Mouse (Mus musculus): ENCODE measurements around the gene Tmigd3. TPM values are rescaled to one million over a fixed set of nuclear protein-coding genes. Genes with fewer than 3 reads are reported as not detected.

Tmigd3 gene
- total RNA-seq, 2 experiments from 2014 or later = 0.51 TPM; not detected in 1

DNA sequence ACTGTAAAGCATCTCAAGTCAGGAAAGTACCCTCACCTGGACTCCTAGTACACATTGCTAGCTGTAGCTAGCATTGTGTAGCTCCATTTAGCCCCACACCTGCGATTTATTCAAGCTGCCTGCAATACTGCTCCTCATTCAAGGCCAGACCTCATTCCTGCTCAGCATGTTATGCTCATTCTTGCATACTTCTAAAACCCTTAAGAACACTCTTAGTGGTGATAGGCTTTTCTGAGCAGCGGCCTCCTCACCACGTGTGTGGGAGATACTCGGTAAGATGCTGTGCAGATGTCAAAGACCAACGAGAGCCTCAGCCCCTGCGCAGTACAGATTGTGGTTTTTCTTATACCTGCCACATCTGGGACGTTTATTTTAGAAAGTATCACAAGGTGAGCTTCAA lies 59.1 kb downstream of the Tmigd3 start:
- no peak for DNase-seq (ENCODE audit: low spot score in 2 of 2)

DNA sequence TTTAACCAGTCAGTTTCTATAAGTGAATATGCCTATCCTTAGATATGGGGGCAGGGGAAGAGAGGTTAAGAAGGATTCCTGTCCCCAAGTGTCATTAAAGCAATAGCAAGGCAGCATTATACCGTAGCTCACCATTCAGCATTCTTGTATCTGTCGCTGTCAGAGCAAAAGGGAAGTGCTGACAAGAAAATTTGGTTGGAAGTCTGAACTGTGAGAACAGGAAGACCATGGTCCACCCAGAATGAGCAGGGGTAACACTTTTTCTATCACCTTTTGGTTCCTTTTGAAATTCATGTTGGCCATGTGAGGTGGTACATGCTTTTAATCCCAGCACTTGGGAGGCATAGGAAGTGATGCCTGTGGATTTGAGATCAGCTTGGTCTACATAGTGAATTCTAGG lies 60.4 kb downstream of the Tmigd3 start:
- no peak for DNase-seq (ENCODE audit: low spot score in 2 of 2)

DNA sequence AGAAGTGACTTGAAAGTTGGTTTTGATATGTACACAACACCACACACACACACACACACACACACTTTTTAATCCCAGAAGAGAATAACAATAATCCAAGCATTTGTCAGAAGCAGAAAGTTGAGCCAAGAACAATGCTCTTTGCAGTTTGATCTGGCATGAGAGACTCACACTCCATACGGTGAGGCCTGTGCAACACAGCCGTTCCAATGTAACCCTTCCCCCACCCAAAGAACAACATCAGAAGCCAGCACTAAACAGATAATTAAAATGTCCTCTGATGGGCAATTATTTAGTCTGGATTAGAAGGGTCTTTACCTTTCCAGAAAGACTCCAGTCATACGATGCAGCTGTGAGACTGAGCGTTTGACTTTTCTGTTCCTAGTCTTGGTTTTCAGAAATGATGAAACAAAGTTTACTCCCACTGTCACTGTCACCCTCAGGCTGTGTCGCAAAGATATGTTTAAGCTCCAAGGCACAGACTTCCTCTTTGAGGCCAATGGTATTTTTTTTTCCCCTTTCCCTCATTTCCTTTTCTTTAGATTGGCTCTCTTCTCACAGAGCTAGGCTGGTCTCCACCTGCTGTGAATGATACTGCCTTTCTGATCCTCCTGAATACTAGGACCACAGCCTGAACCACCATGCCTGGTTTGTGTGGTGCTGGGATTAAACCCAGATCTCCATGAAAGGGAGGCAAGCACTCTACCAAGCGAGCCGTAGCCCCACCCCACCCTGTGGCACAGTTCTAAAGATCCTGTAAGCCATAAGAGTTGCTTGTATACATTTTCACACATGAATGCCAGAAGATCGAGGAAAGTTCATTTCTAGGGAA lies 61.8 kb downstream of the Tmigd3 start, which contains the start of gene I830077J02Rik:
Gene I830077J02Rik, minus strand, starts transcription at position 425 of the 832 bp plus-strand sequence.
- DNase-seq (ENCODE audit: low spot score in 2 of 2) = no peak

DNA sequence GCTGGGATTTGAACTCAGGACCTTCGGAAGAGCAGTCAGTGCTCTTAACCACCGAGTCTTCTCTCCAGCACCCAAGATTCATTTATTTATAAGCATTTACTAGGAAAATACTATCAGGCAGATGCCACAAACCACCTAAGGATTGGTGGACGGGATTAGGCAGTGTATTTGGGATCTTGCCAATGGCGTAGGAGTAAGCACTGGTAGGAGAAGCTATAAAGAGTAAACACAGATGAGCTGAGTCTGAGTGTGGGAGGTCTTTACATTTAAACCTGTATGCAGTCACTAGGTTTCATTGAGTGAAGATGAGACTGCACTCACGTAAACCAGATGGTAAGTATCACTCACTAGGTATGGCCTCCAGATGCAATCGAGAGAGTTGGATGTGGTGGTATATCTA lies 63.2 kb downstream of the Tmigd3 start:
- DNase-seq (ENCODE audit: low spot score in 2 of 2) = no peak

DNA sequence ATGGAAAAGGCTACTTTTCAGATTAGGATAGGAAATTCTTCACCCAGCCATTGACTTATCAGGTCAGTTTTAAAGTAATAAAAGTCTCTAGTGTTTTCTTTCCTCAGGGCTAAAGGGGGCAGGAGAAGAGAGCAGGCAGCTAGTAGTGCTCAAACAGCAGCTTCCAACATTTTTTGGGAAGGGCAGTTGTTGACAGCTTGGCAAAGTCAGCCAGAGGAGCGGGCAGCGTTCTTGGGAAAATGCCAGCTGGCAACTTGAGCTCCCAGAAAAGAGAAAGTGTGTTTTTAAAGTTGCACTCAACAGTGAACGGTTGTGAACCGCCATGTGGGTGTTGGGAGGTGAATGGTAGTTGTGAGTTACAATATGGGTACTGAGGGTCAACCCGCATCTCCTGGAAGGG lies 64.3 kb downstream of the Tmigd3 start:
- DNase-seq (ENCODE audit: low spot score in 2 of 2) = no peak

DNA sequence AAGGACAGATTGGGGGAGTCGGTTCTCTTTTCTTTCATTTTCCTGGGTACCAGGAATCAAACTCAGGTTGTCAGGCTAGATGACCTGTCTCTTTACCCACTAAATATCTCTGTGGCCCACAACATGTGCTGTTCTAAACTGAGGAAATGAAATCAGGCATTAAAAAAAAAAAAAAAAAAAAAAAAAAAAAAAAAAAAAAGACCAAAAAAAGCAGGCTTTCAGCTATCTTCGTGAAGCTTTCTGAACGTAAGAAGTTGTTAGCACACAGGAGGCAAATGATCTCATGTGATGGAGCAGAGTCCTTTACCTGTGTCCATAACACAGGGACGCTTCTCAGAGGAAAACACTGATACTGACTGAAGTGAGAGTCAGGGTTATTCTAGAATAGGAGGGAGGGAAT lies 65.4 kb downstream of the Tmigd3 start:
- no peak for DNase-seq (ENCODE audit: low spot score in 2 of 2)

DNA sequence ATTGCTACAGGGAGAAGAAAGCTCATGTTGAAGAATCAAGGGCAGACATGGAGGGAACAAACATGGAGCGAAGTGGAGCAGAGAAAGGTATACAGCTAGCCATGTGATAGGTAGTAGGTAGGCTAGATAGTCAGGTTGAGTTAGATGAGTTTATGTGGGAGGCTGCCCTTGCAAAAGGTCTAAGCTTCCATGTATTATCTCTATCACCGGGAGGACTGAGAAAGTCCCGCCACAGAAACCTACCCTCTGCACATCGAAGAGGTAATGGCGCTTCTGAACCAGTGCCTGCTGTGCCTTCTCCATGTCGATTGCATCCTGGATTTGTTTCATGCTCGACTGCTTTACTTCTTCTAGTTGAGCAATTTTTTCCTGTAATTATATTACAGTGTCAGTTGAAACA lies 80.6 kb downstream of the Tmigd3 start:
- DNase-seq (ENCODE audit: low spot score in 2 of 2) = no peak

DNA sequence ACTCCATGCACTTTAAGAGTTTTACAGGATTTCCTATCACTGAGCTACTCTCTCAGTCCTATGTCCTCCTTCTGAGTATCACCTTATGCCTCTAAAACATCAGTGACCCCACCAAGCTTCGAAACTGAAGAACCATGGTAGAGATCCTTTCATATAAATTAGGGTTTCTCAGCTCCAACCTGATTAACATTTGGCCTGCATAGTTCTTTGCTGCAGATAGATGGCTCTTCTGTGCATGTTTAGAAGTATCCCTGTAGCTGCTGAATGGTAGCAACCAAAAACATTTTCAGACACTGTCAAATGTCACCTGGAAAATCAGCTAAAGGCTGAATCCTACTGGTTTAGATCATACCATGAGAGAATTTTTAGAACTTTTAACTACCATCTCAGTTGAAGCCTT lies 86.5 kb downstream of the Tmigd3 start:
- DNase-seq (ENCODE audit: low spot score in 2 of 2) = no peak

DNA sequence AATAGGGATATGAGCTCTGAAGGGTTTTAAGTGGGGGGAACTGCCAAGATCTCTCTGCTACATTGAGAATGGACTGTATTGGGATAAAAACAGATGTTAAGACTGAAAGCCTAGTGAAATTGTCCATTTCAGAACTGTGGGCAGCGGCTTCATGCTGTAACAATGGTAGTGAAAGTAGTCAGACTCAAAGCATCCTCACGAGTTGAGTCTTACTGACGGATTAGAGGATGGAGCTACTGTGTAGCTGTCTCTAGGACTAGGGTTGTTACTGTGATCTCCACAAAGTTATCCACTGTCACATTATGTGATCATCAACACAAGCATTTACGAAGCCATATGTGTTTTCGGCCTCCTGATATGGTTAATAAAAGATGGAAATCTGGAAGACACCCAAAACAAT lies 87.5 kb downstream of the Tmigd3 start:
- DNase-seq (ENCODE audit: low spot score in 2 of 2) = no peak

DNA sequence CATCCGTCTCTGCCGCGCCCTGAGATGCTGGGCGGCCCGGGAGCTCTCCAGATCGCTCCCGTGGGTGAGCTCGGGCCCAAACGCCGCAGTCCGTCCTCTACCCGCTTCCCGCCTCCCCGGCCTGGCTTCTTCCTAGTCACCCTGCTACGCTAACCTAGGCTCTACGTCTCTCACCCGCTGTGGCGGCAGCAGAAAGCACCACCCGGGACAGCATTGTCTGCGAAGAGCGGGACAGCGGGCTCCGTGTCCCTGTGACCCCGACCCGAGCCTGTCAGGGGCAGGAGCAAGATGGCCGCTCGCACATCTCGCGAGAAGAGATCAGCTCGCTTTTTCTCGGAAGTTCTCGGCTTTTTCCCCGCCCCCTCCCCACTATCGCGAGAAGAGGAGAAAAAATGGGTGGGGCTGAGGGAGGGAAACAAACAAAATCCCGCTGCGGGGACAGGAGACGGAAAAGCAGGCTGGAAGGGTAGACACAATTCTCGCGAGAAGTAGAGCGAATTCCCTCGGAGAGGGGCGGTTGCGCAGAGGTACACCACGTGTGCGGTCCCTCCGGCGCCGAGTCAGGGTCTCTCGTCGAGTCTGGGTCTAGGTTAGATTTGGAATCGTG lies 88.4 kb downstream of the Tmigd3 start, which contains the start of gene Wdr77:
Gene Wdr77, plus strand, starts transcription at position 396 of the 607 bp plus-strand sequence.
- DNase-seq (ENCODE audit: low spot score in 2 of 2) = peak; percentile 92 to 97

DNA sequence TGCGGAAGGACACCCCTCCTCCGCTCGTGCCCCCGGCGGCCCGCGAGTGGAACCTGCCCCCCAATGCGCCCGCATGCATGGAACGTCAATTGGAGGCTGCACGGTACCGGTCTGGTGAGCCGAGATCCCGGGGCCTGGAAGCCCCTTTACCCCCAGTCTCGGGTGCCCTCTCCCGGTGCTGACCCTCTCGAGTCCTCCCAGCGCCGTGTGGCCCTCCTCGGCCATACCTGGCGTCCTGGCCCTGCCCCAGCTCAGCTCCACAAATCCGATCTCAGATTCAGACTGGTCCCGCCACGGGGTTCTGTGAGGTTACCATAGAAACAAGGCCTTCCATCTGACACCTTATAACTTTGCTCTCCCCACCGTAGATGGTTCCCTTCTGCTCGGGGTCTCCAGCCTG lies 88.9 kb downstream of the Tmigd3 start:
- no peak for DNase-seq (ENCODE audit: low spot score in 2 of 2)

DNA sequence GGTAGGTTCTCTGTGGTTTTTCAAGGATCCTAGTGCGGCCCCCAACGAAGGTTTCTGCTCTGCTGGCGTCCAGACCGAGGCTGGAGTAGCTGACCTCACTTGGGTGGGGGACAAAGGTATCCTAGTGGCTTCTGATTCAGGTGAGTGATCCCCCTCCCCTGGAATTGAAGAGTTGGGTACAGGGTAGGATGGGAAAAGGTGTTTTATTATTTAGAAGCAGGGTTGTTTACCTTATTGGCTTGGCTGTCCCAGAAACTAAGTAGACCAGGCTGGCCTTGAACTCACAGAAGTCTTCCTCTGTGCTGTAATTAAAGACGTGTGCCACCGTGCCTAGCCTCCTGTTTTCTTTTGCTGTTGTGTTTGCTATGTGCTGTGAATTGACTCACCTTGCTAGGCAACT lies 89.3 kb downstream of the Tmigd3 start, which contains the start of gene Atp5f1:
Gene Atp5f1, minus strand, starts transcription at position 101 of the 400 bp plus-strand sequence.
- DNase-seq (ENCODE audit: low spot score in 2 of 2) = no peak

DNA sequence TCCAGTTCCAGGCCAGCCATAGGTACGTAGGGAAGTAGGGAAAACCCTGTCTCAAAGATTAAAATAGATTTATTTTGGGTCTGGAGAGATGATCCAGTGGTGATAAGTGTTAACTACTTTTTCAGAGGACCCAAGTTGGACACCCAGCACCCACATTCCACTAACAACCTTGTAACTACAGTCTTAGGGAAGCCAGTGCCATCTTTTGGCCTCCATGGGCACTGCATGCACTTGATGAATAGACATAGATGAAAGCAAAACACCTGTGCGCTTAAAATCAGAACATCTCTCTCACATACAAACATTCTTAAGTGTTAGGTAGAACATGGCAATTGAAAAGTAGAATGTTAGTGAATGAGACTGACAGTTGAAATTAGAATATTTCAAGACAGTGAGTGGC lies 90.0 kb downstream of the Tmigd3 start:
- no peak for DNase-seq (ENCODE audit: low spot score in 2 of 2)

DNA sequence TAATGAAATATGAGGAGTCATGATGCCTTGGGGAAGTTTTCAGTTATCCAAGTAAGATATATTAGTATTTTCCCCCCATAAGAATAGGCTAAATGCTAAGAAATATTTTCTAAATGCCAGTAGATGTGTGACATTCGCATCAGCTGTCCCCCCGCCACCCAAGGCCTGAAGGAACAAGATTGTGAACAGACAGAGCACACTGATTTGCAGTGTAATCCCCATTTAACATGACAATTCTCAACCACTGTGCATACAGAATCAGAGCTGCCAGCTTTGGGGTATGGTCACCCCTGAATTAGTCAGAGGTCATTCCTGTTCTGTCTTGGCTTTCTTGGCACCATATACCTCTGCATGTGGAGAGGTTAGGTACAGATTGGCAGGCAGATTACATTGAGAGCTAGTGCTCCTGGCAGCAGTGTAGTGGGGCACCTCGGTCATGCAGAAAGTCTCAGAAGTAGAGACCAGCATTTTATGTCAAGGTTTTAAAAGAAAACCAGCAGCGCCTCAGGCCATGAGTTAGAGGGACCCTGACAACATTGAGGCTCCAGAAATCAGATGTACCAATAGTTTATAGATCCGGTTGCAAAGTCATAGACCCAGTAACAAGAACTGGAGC lies 101.2 kb downstream of the Tmigd3 start:
- DNase-seq (ENCODE audit: low spot score in 2 of 2) = no peak

DNA sequence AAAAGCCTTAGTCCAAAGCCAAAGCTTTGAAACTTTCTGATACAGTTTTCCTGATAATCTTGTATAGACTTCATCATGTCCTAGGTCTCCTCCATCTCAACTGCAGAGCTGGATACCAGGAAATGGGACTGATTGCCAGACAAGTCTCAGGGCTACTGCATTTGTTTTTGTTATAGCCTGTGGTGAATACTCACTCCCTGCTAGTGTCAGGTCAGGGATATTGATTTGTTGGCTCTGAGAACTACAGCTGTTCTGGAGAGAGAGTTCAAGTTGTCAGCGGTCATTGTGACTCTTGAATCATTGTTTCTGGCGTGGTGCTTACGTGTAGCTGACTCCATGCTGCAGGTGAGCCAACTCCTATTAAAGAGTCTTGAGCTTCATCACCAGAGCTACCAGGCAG lies 102.7 kb downstream of the Tmigd3 start, which contains the start of gene Ovgp1:
Gene Ovgp1, plus strand, starts transcription at position 301 of the 400 bp plus-strand sequence.
- no peak for DNase-seq (ENCODE audit: low spot score in 2 of 2)

Other genes with a start within 250 kb of the Tmigd3 start
- 10 to 100 TPM; 12.0 to 13.5 TPM for gene Ddx20, start 183.3 kb upstream of the Tmigd3 start, total RNA-seq (2021)
- gene Inka2, start 166.3 kb upstream of the Tmigd3 start, total RNA-seq (2021) = 10 to 100 TPM; 70.5 to 74.0 TPM
- 10 to 100 TPM; 80.5 to 96.2 TPM for gene Rap1a, start 69.6 kb upstream of the Tmigd3 start, total RNA-seq (2021)
- 1 to 10 TPM; 1.1 to 1.4 TPM for gene Adora3, start within 50 bp of the Tmigd3 start, total RNA-seq (2021)
- 1 to 10 TPM in 1 of 2 experiments, under 1 TPM in 1; 0.28 to 1.0 TPM for gene I830077J02Rik, start 61.8 kb downstream of the Tmigd3 start, total RNA-seq (2021)
- gene Wdr77, start 88.5 kb downstream of the Tmigd3 start, total RNA-seq (2021) = 10 to 100 TPM; 44.1 to 51.2 TPM
- 100 to 1,000 TPM; 250 to 254 TPM for gene Atp5f1, start 89.2 kb downstream of the Tmigd3 start, total RNA-seq (2021)
- 1 to 10 TPM; 2.0 to 2.7 TPM for gene Ovgp1, start 102.8 kb downstream of the Tmigd3 start, total RNA-seq (2021)
- under 1 TPM in 1 of 2 experiments, not detected in 1; 0.84 TPM for gene Pifo, start 143.7 kb downstream of the Tmigd3 start, total RNA-seq (2021)
- gene Chil5, start 161.9 kb downstream of the Tmigd3 start, total RNA-seq (2021) = not detected
- under 1 TPM; 0.48 to 0.62 TPM for gene Chia1, start 242.3 kb downstream of the Tmigd3 start, total RNA-seq (2021)